Mouse (Mus musculus) myocyte (in vitro differentiated cells): ENCODE data around the gene Tpm3. TPM values are rescaled to one million over a fixed set of nuclear protein-coding genes. Genes with fewer than 3 reads are reported as not detected.

Source experiments
- H3K27me3 ChIP-seq: one replicate; pipeline ENCODE4 v1.6.1; 2011; ENCODE audit not compliant: control insufficient read depth, insufficient read depth, insufficient read length
- H3K36me3 ChIP-seq: one replicate; pipeline ENCODE4 v1.6.1; 2011; ENCODE audit not compliant: control insufficient read depth, insufficient read depth
- H3K4me2 ChIP-seq: one replicate; pipeline ENCODE4 v1.6.1; 2011; ENCODE audit warnings: low read depth, control low read depth
- H3K4me3 ChIP-seq: one replicate; pipeline ENCODE4 v1.5.1; 2011; ENCODE audit warnings: mild to moderate bottlenecking, control low read depth, moderate library complexity
- H3K79me2 ChIP-seq: one replicate; pipeline ENCODE4 v1.6.1; 2011; ENCODE audit not compliant: control insufficient read depth, insufficient read depth
- H3ac ChIP-seq: one replicate; pipeline ENCODE4 v1.6.1; 2011; ENCODE audit not compliant: control insufficient read depth, insufficient read length
- CEBPB ChIP-seq: IDR thresholded peaks from 2 replicates; pipeline ENCODE4 v1.6.1; 2011; ENCODE audit warnings: mild to moderate bottlenecking, moderate library complexity; ENCODE audit not compliant: poor library complexity, insufficient read depth, severe bottlenecking
- E2F4 ChIP-seq: IDR thresholded peaks from one replicate; pipeline ENCODE4 v1.6.1; 2011; ENCODE audit warnings: mild to moderate bottlenecking, control low read depth, moderate library complexity; ENCODE audit not compliant: insufficient read depth
- MAX ChIP-seq: IDR thresholded peaks from one replicate; pipeline ENCODE4 v1.6.1; 2011; ENCODE audit warnings: low read depth, mild to moderate bottlenecking, control low read depth
- MYOD1 ChIP-seq, 3 experiments: IDR thresholded peaks; one replicate each; pipeline ENCODE4 v1.6.1; 2011; ENCODE audit warnings: control low read depth in 2 of 3, low read depth in 2 of 3, mild to moderate bottlenecking in 2 of 3, moderate library complexity in 1 of 3; ENCODE audit not compliant: insufficient read length in 2 of 3, control insufficient read depth in 1 of 3
- MYOG ChIP-seq, 3 experiments: IDR thresholded peaks; one replicate each; pipeline ENCODE4 v1.6.1; 2011; ENCODE audit warnings: control low read depth in 2 of 3, low read depth in 2 of 3, mild to moderate bottlenecking in 2 of 3; ENCODE audit not compliant: insufficient read length in 2 of 3, control insufficient read depth in 1 of 3, insufficient read depth in 1 of 3
- POLR2A ChIP-seq: IDR thresholded peaks from one replicate; pipeline ENCODE4 v1.6.1; 2011; ENCODE audit warnings: low read depth, mild to moderate bottlenecking, control low read depth, moderate library complexity; ENCODE audit not compliant: insufficient read length
- POLR2AphosphoS2 ChIP-seq: IDR thresholded peaks from one replicate; pipeline ENCODE4 v1.6.1; 2011; ENCODE audit warnings: low read depth, control low read depth; ENCODE audit not compliant: insufficient read length
- REST ChIP-seq: IDR thresholded peaks from one replicate; pipeline ENCODE4 v1.6.1; 2011; ENCODE audit warnings: mild to moderate bottlenecking, control low read depth, moderate library complexity; ENCODE audit not compliant: insufficient read depth, insufficient read length
- SRF ChIP-seq: IDR thresholded peaks from one replicate; pipeline ENCODE4 v1.6.1; 2011; ENCODE audit warnings: low read depth; ENCODE audit not compliant: control insufficient read depth, insufficient read length
- TCF12 ChIP-seq: IDR thresholded peaks from one replicate; pipeline ENCODE4 v1.6.1; 2011; ENCODE audit warnings: mild to moderate bottlenecking, control low read depth; ENCODE audit not compliant: poor library complexity, insufficient read depth, severe bottlenecking
- TCF3 ChIP-seq: IDR thresholded peaks from one replicate; pipeline ENCODE4 v1.6.1; 2011; ENCODE audit warnings: low read depth, control low read depth; ENCODE audit not compliant: insufficient read length
- USF1 ChIP-seq: IDR thresholded peaks from one replicate; pipeline ENCODE4 v1.6.1; 2011; ENCODE audit warnings: low read depth, mild to moderate bottlenecking, control low read depth, moderate library complexity
- polyA plus RNA-seq: library from polyadenylated mRNA; unstranded; fragments of >200 nt; fragmentation: generic; extraction: Trizol; gene quantifications from one replicate; pipeline ENCODE4 v1.2.1, GENCODE M21; 2012; ENCODE audit warnings: missing spikeins

Gene Tpm3
- polyA plus RNA-seq, 1 experiment, result 290 TPM

DNA sequence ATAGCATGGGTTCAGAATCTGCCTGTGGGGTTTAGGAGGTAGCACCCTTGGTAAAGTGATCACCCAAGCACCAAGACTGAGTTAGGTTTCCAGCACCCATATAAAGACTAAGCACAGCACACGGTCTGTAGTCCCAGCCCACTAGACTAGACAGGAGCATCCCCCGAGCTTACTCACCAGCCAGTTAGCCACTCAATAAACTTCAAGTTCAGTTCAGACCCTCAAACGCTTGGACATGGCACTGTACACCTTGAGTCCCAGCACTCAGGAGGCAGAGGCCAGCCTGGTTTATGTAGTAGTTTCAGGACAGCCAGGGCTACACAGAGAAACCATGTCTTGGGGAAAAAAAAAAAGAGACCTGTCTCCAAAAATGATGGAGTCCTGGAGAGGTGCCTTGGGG is 28.6 kb downstream of the Tpm3 start:
- TF ChIP-seq POLR2AphosphoS2 (peak; percentile 42), TCF12 (no peak), SRF (no peak), TCF3 (no peak), POLR2A (no peak), E2F4 (no peak), MAX (no peak)
- H3K27me3 ChIP-seq, result no peaks in the 10 kb centered on the region
- no peak overlapping the region for H3K4me2 ChIP-seq
- no peak overlapping the region for H3ac ChIP-seq
- H3K4me3 ChIP-seq, result no peak overlapping the region
- H3K36me3 ChIP-seq, result peaks cover 3% of the 10 kb centered on the region
- no peaks in the 10 kb centered on the region for H3K79me2 ChIP-seq

- Histone ChIP-seq H3K36me3 (peaks cover 3% of the 10 kb centered on the region), H3ac (no peak overlapping the region), H3K4me2 (no peak overlapping the region), H3K27me3 (no peaks in the 10 kb centered on the region), H3K79me2 (no peaks in the 10 kb centered on the region), H3K4me3 (no peak overlapping the region)
- TF ChIP-seq MYOD1 (IDR thresholded peaks at IDR 0.05; ENCODE audit: control insufficient read depth in 1 of 3, insufficient read length in 2 of 3, low read depth in 2 of 3) (no peak), USF1 (no peak), POLR2AphosphoS2 (no peak), REST (no peak), TCF12 (no peak), MAX (no peak), MYOG (IDR thresholded peaks at IDR 0.05; ENCODE audit: control insufficient read depth in 1 of 3, insufficient read depth in 1 of 3, insufficient read length in 2 of 3, low read depth in 2 of 3) (no peak)
These were observed 29.2 kb downstream of the Tpm3 start for GRCm38 (mm10) chr3:90101673-90102072.

- no peaks in the 10 kb centered on the region for H3K79me2 ChIP-seq
- TF ChIP-seq TCF12 (no peak), SRF (no peak), TCF3 (no peak), CEBPB (no peak), MYOG (IDR thresholded peaks at IDR 0.05; ENCODE audit: control insufficient read depth in 1 of 3, insufficient read depth in 1 of 3, insufficient read length in 2 of 3, low read depth in 2 of 3) (no peak), MYOD1 (IDR thresholded peaks at IDR 0.05; ENCODE audit: control insufficient read depth in 1 of 3, insufficient read length in 2 of 3, low read depth in 2 of 3) (no peak), MAX (no peak), POLR2A (no peak), USF1 (no peak), POLR2AphosphoS2 (no peak), REST (no peak), E2F4 (no peak)
- peaks cover 3% of the 10 kb centered on the region for H3K36me3 ChIP-seq
- no peak overlapping the region for H3K4me3 ChIP-seq
- H3K4me2 ChIP-seq, result no peak overlapping the region
- no peak overlapping the region for H3ac ChIP-seq
- H3K27me3 ChIP-seq, result no peaks in the 10 kb centered on the region
These were observed 29.8 kb downstream of the Tpm3 start for GRCm38 (mm10) chr3:90102239-90102638.

DNA sequence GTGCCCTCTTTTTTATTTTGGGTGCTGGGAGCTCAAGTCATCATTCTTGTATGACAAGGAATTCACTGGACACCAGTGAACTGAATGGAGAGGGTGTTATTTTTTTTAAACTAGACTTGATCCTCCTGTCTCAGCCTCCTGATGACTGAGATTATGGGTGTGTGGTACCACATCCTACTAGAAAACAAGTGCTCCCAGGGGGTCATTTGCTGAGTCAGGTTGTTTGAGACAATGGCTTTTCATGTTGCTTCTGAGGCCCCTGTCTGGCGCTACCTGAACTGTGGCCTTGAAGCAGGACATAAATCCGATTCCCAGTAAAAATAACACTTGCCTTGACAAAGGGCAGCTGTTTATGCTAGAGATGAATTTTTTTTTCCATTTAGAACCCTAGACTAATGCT is 30.7 kb downstream of the Tpm3 start:
- Histone ChIP-seq H3K79me2 (no peaks in the 10 kb centered on the region), H3K4me2 (no peak overlapping the region), H3K27me3 (no peaks in the 10 kb centered on the region), H3K36me3 (peaks cover under 1% of the 10 kb centered on the region), H3ac (no peak overlapping the region), H3K4me3 (no peak overlapping the region)
- TF ChIP-seq MYOD1 (IDR thresholded peaks at IDR 0.05; ENCODE audit: control insufficient read depth in 1 of 3, insufficient read length in 2 of 3, low read depth in 2 of 3), result no peak
- no peak for TF ChIP-seq SRF
- TF ChIP-seq MYOG (IDR thresholded peaks at IDR 0.05; ENCODE audit: control insufficient read depth in 1 of 3, insufficient read depth in 1 of 3, insufficient read length in 2 of 3, low read depth in 2 of 3), result no peak
- no peak for TF ChIP-seq REST
- TF ChIP-seq MAX, result no peak
- TF ChIP-seq E2F4, result no peak
- no peak for TF ChIP-seq CEBPB
- TF ChIP-seq POLR2AphosphoS2, result no peak
- TF ChIP-seq TCF12, result no peak
- no peak for TF ChIP-seq TCF3
- TF ChIP-seq USF1, result no peak
- TF ChIP-seq POLR2A, result no peak

GRCm38 (mm10) chr3:90103938-90104337 is 31.5 kb downstream of the Tpm3 start, which contains the start of gene Nup210l:
Gene Nup210l (plus strand): TSS chr3:90104132.
- TF ChIP-seq REST (no peak), MYOD1 (IDR thresholded peaks at IDR 0.05; ENCODE audit: control insufficient read depth in 1 of 3, insufficient read length in 2 of 3, low read depth in 2 of 3) (no peak), POLR2AphosphoS2 (no peak), MAX (no peak), USF1 (no peak), POLR2A (no peak), E2F4 (no peak), MYOG (IDR thresholded peaks at IDR 0.05; ENCODE audit: control insufficient read depth in 1 of 3, insufficient read depth in 1 of 3, insufficient read length in 2 of 3, low read depth in 2 of 3) (no peak), TCF3 (no peak), TCF12 (no peak)
- H3K27me3 ChIP-seq, result no peaks in the 10 kb centered on the region
- H3ac ChIP-seq, result no peak within 1 kb of the TSS
- no peaks in the 10 kb centered on the region for H3K79me2 ChIP-seq
- no peak within 1 kb of the TSS for H3K4me3 ChIP-seq
- H3K36me3 ChIP-seq, result no peaks in the 10 kb centered on the region
- H3K4me2 ChIP-seq, result no peak within 1 kb of the TSS
